Mouse (Mus musculus): ENCODE data around the gene Pfkfb4. TPM values are rescaled to one million over a fixed set of nuclear protein-coding genes. Genes with fewer than 3 reads are reported as not detected.

Pfkfb4 gene
- total and polyA plus RNA-seq, 3 experiments = 4.1 to 9.3 (median 7.1) TPM

DNA sequence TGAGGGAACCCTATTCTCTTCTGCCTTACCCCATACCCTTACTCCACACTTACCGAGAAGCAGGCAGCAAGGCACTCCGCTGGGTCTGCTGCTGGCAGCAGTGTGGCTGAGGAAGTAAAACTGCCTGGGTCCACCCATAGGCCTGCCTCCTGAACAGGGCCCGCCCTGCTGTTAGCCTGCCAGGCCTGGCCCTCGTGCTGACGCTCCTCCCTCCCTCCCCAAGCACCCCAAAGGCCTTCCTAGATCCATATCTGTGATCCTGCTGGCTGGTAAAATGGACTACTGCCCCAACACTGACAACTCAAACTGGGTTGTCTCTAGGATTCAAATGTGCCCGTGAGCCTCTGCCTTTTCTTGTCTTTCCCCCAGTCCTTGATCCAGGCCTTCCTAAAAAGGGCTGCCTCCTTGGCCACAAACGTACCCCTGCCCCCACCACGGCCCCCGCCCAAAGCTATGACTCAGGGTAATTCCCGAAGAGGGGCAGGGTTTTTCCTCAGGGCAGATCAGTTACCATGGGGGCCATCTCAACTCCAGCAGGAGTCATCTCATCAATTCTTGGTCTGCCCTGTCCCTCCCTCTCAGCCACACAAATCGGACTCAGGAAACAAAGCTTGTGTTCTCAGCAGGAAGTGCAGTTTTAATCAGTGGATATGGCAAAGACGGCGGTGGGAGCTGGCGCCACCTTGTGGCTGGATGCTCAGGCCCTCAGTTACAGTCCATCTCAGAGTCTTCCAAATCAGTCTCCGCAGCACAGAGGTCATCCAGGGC lies 67.7 kb downstream of the Pfkfb4 start, which contains the start of gene Trex1:
Gene Trex1, minus strand, starts transcription at position 599 of the 768 bp plus-strand sequence.
- peak; percentile 91 for TF ChIP-seq CTCF (IDR thresholded peaks at IDR 0.05; ENCODE audit: low read depth, low read length)
- TF ChIP-seq POLR2AphosphoS5 (IDR thresholded peaks at IDR 0.05; ENCODE audit: insufficient replicate concordance, low read depth, low read length) = no peak
- TF ChIP-seq GATA1 (IDR thresholded peaks at IDR 0.05; ENCODE audit: borderline replicate concordance, low read length) = no peak
- TF ChIP-seq GATA2 (IDR thresholded peaks at IDR 0.05; ENCODE audit: borderline replicate concordance, low read depth, low read length) = no peak
- H3K4me1 ChIP-seq (ENCODE audit: insufficient read depth, low read depth, low read length) = peaks cover 61% of the 10 kb centered on the region
- ATAC-seq (ENCODE audit: extremely low read depth, insufficient number of reproducible peaks, low FRiP score, poor library complexity, severe bottlenecking) = peak; percentile 85

DNA sequence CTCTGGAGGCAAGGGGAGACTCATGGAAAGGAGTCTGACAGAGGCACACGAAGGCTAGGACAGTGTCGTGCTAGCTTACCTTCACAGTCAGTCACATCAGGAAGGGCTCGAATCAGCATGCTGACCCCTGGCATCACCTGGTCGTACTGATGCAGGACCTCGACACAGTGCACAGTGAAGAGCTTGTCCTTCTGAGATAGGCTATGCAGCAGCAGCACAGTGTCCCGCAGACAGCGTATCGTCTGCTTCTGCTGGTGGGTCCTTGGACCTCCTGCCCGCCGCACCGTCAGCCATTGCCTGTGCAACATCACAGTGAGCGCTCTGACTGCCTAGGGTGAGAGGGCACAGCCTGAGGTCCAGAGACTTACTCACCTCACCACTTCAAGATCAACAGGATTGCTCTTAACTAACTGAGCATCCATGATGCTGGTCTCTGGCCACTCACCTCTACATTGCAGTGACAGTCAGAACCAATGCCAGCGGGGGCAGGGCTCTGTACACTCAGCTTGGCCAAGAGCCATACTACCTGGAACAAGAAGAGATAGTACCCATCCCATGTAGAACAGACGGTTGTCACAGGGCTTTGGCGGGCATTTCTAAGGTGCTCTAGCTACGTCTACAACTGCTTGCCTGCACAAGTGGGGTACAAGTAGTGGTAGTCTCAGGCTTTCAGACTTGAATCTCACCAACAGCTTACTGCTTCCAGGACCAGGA lies 68.8 kb downstream of the Pfkfb4 start:
- H3K36me3 ChIP-seq (replicated peaks) = peaks cover 93% of the 10 kb centered on the region
- no peaks in the 10 kb centered on the region for H3K27me3 ChIP-seq (ENCODE audit: insufficient read depth, low read length)
- no peaks in the 10 kb centered on the region for H3K9me3 ChIP-seq (replicated peaks)
- peaks cover 51% of the 10 kb centered on the region for H3K4me1 ChIP-seq (ENCODE audit: insufficient read depth, low read depth, low read length)
- DNase-seq (ENCODE audit: low spot score) (no peak), ATAC-seq (ENCODE audit: extremely low read depth, insufficient number of reproducible peaks, low FRiP score, poor library complexity, severe bottlenecking) (no peak)
- TF ChIP-seq POLR2AphosphoS5 (IDR thresholded peaks at IDR 0.05; ENCODE audit: insufficient replicate concordance, low read depth, low read length) = no peak
- no peak for TF ChIP-seq GATA2 (IDR thresholded peaks at IDR 0.05; ENCODE audit: borderline replicate concordance, low read depth, low read length)
- TF ChIP-seq GATA1 (IDR thresholded peaks at IDR 0.05; ENCODE audit: borderline replicate concordance, low read length) = no peak
- TF ChIP-seq TAL1 (conservative IDR thresholded peaks at IDR 0.05; ENCODE audit: low read depth, low read length) = no peak
- TF ChIP-seq CTCF (IDR thresholded peaks at IDR 0.05; ENCODE audit: low read depth, low read length) = no peak
- H3K4me3 ChIP-seq (ENCODE audit: low read depth, low read length) = peak overlapping the region; percentile 34

More for the DNA sequence above, 67.7 kb downstream of the Pfkfb4 start, which contains the start of gene Trex1:
- H3K27me3 ChIP-seq (ENCODE audit: insufficient read depth, low read length) = no peaks in the 10 kb centered on the region
- H3K9me3 ChIP-seq (replicated peaks) = no peaks in the 10 kb centered on the region
- peak; percentile 84 for DNase-seq (ENCODE audit: low spot score)
- peak within 1 kb of the TSS; percentile 69 for H3K4me3 ChIP-seq (ENCODE audit: low read depth, low read length)
- peaks cover 86% of the 10 kb centered on the region for H3K36me3 ChIP-seq (replicated peaks)

DNA sequence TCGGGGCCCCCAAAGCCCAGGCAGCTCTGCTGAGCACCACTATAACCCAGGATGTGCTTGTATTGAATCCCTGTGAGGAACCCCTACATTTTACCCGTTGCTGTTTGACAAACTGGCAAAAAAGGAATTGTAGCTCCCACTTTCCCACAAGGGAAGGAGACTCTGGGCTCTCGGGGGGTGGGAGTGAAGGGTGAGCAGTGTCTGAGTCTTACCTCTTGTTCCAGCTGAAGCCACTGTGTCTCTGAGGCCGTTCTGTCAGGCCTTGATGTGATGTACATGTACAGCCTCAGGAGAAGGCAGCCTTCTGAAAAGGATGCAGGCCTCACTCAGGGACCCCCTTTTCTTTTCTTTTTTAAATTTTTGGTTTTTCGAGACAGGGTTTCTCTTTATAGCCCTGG lies 69.3 kb downstream of the Pfkfb4 start:
- DNase-seq (ENCODE audit: low spot score) (no peak), ATAC-seq (ENCODE audit: extremely low read depth, insufficient number of reproducible peaks, low FRiP score, poor library complexity, severe bottlenecking) (no peak)
- Histone ChIP-seq H3K36me3 (replicated peaks) (peaks cover 93% of the 10 kb centered on the region), H3K4me3 (ENCODE audit: low read depth, low read length) (no peak overlapping the region), H3K27me3 (ENCODE audit: insufficient read depth, low read length) (no peaks in the 10 kb centered on the region), H3K9me3 (replicated peaks) (no peaks in the 10 kb centered on the region), H3K4me1 (ENCODE audit: insufficient read depth, low read depth, low read length) (peaks cover 46% of the 10 kb centered on the region)
- TF ChIP-seq POLR2AphosphoS5 (IDR thresholded peaks at IDR 0.05; ENCODE audit: insufficient replicate concordance, low read depth, low read length) (no peak), TAL1 (conservative IDR thresholded peaks at IDR 0.05; ENCODE audit: low read depth, low read length) (no peak), GATA1 (IDR thresholded peaks at IDR 0.05; ENCODE audit: borderline replicate concordance, low read length) (no peak), CTCF (IDR thresholded peaks at IDR 0.05; ENCODE audit: low read depth, low read length) (no peak), GATA2 (IDR thresholded peaks at IDR 0.05; ENCODE audit: borderline replicate concordance, low read depth, low read length) (no peak)

GRCm38 (mm10) chr9:109068095-109068735 lies 76.6 kb downstream of the Pfkfb4 start:
- H3K4me1 ChIP-seq (ENCODE audit: insufficient read depth, low read depth, low read length) = peaks cover 28% of the 10 kb centered on the region
- no peaks in the 10 kb centered on the region for H3K9me3 ChIP-seq (replicated peaks)
- no peaks in the 10 kb centered on the region for H3K27me3 ChIP-seq (ENCODE audit: insufficient read depth, low read length)
- H3K4me3 ChIP-seq (ENCODE audit: low read depth, low read length) = no peak overlapping the region
- DNase-seq (ENCODE audit: low spot score) = no peak
- peaks cover 89% of the 10 kb centered on the region for H3K36me3 ChIP-seq (replicated peaks)
- TF ChIP-seq TAL1 (conservative IDR thresholded peaks at IDR 0.05; ENCODE audit: low read depth, low read length) = no peak
- no peak for TF ChIP-seq POLR2AphosphoS5 (IDR thresholded peaks at IDR 0.05; ENCODE audit: insufficient replicate concordance, low read depth, low read length)
- no peak for TF ChIP-seq CTCF (IDR thresholded peaks at IDR 0.05; ENCODE audit: low read depth, low read length)
- TF ChIP-seq GATA1 (IDR thresholded peaks at IDR 0.05; ENCODE audit: borderline replicate concordance, low read length) = no peak
- TF ChIP-seq GATA2 (IDR thresholded peaks at IDR 0.05; ENCODE audit: borderline replicate concordance, low read depth, low read length) = no peak
- ATAC-seq (ENCODE audit: extremely low read depth, insufficient number of reproducible peaks, low FRiP score, poor library complexity, severe bottlenecking) = no peak

- ATAC-seq (ENCODE audit: extremely low read depth, insufficient number of reproducible peaks, low FRiP score, poor library complexity, severe bottlenecking) = peak; percentile 94
- TF ChIP-seq GATA2 (IDR thresholded peaks at IDR 0.05; ENCODE audit: borderline replicate concordance, low read depth, low read length) = no peak
- no peak for TF ChIP-seq GATA1 (IDR thresholded peaks at IDR 0.05; ENCODE audit: borderline replicate concordance, low read length)
- no peak for TF ChIP-seq TAL1 (conservative IDR thresholded peaks at IDR 0.05; ENCODE audit: low read depth, low read length)
- TF ChIP-seq CTCF (IDR thresholded peaks at IDR 0.05; ENCODE audit: low read depth, low read length) = no peak
- no peak for TF ChIP-seq POLR2AphosphoS5 (IDR thresholded peaks at IDR 0.05; ENCODE audit: insufficient replicate concordance, low read depth, low read length)
- Histone ChIP-seq H3K27me3 (ENCODE audit: insufficient read depth, low read length) (no peaks in the 10 kb centered on the region), H3K9me3 (replicated peaks) (no peaks in the 10 kb centered on the region), H3K36me3 (replicated peaks) (peaks cover 57% of the 10 kb centered on the region), H3K4me1 (ENCODE audit: insufficient read depth, low read depth, low read length) (peaks cover 46% of the 10 kb centered on the region), H3K4me3 (ENCODE audit: low read depth, low read length) (peak within 1 kb of the TSS; percentile 93)
- DNase-seq (ENCODE audit: low spot score) = peak; percentile 99
Observed at GRCm38 (mm10) chr9:109073661-109074573, 82.3 kb downstream of the Pfkfb4 start, which contains the start of gene Atrip. Gene Atrip, minus strand, starts transcription at chr9:109074124.
